Mouse (Mus musculus) thymus, postnatal 10 days (tissue): ENCODE results near the gene Micall1.

Experiments used
- DNase-seq, 2 experiments: peaks; one replicate each; pipeline ENCODE4 v3.0.0; 2021; ENCODE audit warnings: low spot score in 2 of 2

Micall1 gene

GRCm38 (mm10) chr15:79108421-79109320 is at the start of gene Micall1:
Gene Micall1 (plus strand): TSS chr15:79108898.
- DNase-seq, result peak; percentile 36 to 59

- no peak for DNase-seq
Observed at GRCm38 (mm10) chr15:79060887-79061565, 47.7 kb upstream of the Micall1 start.

- peak; percentile 94 to 97 for DNase-seq
Observed at GRCm38 (mm10) chr15:79062376-79063159, 46.1 kb upstream of the Micall1 start, which contains the start of gene Ankrd54. Gene Ankrd54 (minus strand): TSS chr15:79062893.

DNA sequence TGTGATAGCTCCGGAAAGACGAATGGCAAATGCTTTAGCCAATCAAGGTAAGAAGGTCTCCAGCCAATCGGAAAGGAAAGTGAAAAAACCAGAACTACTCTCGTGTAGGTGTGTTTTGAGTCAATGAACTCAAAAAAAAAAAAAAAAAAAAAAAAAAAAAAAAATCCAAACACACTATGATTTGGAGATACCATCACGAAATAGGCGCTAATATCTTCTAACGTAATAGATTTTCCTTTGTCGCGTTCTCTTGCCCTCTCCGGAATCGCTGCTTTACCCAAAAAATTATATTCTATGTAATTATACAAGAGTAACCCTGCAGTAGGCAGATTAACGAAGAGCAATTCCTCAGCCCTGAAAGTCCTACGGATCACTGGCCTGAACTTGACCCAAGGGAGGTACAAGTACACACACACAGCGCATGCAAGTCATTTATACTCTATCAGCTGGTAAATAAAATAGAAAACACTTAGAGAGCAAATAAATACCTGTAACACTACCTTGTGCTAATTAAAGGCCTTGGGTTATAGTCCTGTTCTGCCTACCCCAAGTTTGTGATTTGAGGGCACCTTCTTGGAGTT is 45.4 kb upstream of the Micall1 start:
- no peak for DNase-seq

DNA sequence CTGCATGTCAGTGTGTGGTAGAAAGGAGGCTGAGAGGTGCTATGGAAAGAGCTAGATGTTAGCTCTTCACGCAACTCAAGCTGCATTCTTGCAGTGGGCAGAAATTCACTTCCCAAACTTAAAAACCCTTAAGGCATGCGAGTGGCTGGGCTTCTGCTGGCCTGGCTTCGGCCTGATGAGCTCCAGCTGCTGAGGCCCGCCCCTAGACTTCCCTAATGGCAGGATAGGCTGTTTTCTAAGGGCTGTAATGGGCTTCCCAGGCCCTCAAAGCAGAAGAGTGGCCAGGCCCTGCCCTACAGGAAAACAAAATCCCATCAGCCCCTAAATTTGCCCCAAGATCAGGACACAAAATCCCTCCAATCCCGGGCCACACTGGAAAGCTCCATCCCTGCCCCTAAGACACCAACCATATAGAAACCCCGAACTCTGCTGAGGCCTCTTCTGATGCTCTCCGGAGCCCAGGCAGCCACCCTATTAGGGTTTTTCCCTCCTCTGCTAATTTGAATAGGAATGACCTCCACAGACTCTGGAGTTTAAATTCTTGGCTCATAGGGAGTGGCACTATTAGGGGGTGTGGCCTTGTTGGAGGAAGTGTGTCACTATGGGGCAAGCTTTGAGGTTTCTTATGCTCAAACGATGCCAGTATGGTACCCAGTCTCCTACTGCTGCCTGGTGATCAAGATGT is 43.5 kb upstream of the Micall1 start:
- no peak for DNase-seq

GRCm38 (mm10) chr15:79066276-79066675 is 42.4 kb upstream of the Micall1 start:
- DNase-seq, result no peak

DNA sequence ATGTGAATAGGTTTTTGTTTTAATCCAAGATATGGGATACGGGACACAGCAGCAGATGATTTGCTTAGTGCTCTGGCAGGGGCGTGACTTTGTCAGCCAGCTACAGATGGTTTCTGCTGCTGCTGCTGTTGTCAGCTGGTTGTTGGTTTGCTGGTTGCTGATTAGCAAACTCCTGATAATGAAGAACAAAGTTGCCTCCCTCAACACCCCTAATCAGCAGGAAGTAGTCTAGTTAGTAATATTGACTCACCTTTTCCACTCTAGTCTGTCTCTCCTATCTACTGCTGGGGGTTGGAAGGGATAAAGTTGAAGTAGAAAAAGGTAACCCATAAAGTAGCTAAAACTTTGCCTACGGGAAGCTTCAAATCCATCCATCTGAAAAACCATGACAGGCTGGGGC is 41.1 kb upstream of the Micall1 start:
- no peak for DNase-seq

GRCm38 (mm10) chr15:79068416-79068815 is 40.3 kb upstream of the Micall1 start:
- no peak for DNase-seq

- peak in 1 of 2 experiments; percentile 31 for DNase-seq
Observed at GRCm38 (mm10) chr15:79071117-79072039, 37.3 kb upstream of the Micall1 start.

DNA sequence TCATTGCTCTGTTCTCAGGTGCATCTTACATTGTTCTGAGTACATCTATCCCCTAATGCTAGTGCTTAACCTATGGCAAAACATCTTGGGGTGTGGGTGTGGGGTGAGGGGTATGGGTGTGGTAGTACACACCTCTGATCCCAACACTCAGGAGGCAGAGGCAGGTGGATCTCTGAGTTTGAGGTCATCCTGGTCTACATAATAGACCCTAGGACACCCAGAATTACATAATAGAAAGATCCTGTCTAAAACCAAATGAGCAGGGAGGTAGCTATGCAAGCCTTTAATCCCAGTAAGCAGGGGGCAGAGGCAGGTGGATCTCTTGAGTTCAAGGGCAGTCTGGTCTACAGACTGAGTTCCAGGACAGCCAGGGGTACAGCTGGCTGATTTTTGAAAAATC is 34.9 kb upstream of the Micall1 start:
- DNase-seq, result no peak

DNA sequence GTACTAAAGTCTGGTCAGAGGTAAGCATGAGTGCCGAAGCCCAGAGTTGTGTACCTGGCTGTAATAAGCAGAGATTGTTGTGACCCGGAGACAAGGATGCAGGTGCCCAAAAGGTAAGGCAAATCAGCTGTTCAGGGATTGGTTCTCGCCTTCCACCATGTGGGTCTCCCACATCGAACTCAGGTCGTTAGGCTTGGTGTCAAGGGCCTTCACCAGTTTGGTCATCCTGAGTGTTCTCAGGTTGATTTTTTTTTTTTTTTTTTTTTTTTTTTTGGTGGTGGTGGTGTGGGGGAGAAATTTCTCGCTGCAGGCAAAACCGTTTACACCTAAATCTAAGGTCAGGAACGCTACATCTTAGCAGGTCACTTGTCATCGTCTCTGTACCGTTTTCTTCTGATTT is 34.3 kb upstream of the Micall1 start:
- DNase-seq, result no peak

- DNase-seq, result peak; percentile 73 to 83
Observed at GRCm38 (mm10) chr15:79074913-79075532, 33.7 kb upstream of the Micall1 start, which contains the start of gene Eif3l. Gene Eif3l (plus strand): TSS chr15:79075179.

GRCm38 (mm10) chr15:79075658-79076365 is 32.9 kb upstream of the Micall1 start:
- no peak for DNase-seq

- no peak for DNase-seq
Observed at GRCm38 (mm10) chr15:79079567-79079966, 29.1 kb upstream of the Micall1 start.

DNA sequence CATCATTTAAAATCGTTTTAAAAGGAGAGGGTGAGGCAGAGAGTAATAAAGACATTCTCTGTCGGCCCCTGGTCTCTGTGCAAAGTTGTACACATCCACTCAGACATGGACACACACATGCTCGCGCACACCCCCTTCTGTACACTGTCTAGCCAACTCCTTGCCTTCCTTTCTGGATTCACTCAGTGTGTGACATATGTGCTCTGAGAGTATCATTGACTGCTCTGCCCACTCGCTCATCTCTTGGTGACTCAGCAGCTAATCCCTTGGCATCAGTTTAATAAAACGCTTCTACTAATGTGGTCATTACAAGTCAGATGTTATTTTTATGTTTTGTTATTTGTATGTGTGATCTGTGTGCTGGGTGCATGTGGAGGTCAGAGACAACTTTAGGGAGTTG is 16.4 kb upstream of the Micall1 start:
- no peak for DNase-seq

DNA sequence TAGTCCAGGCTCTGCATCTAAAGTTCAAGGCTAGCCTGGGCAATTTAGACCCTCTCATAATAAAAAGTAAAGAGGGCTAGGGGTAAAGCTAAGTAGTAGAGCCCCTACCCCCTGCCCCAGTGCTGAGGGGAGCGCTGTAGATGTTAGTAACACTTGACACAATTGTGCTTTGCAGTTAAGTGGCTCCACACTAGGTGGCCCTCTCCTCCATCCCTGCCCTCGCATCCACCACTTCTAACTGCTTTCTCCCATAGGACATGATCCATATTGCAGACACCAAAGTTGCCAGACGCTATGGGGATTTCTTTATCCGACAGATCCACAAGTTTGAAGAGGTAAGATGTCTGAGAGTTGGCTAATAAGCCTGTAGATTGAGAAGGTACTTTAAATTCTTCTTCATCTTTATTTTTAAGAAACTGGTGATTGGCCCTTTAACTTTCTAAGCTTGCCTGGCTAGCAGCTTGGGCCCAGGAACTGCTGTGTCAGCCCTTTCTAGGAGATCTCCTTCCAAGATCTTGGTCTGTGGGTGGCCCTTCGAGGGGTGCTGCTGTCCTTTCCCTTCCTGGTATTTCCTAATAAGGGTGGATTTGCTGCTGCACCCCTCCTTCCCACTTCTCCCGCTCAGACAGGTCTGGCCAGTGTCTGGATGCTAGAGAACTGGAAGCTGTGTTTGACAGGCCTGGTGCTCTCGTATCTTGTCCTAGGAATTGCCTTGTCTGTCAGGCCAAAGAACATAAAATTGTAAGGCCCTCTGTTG is 15.4 kb upstream of the Micall1 start:
- DNase-seq, result no peak

GRCm38 (mm10) chr15:79095483-79095882 is 13.2 kb upstream of the Micall1 start:
- no peak for DNase-seq

- DNase-seq, result no peak
Observed at GRCm38 (mm10) chr15:79096556-79096955, 12.1 kb upstream of the Micall1 start.
